Mouse (Mus musculus): ENCODE measurements around the gene Acaca. TPM values are rescaled to one million over a fixed set of nuclear protein-coding genes. Genes with fewer than 3 reads are reported as not detected.

Acaca gene
- 10.6 and 12.1 TPM in 2 replicates for polyA plus RNA-seq (2012; ENCODE audit: low replicate concordance)

DNA sequence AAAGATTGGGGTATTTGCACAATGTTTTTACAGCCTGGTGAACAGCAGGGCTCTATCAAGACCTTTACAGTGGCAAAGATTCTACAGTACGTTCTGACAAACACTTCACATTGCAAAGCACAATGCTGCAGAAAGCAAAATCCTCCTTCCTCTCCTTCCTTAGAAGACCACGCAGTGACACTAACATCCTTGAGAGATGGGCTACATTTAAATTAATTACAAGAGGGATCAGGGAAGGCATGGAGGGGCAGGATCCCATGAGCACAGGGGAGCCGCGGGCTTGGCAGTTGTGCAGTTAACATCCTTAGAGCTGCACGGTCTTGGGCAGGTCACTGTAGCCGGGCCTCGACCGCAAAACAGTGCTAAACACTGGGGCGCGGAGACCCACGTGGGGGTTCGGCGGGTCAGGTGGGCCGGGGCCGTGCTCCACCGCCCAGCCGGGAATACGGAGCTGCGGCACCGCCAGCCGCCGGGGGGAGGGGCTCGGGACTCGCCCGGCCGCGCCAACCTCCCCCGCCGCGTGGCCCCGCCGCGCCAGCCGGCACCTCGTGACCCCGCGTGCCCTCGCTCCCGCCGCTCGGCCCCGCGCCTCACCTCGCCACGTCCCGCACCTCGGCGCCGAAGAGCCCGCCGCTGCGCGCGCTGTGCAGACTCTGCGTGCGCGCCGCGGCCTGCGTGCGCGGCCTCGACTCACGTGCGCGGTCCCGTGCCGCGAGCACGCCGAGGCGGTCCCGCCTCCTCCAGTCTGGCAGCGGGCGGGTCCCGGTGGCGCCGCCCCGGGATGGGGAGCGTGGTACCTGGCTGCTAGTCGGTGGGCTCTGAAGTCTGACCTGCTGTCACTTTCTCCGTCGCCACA is at the start of gene Acaca, which contains the start of gene Tada2a:
Gene Acaca, plus strand, starts transcription at position 730 of the 856 bp plus-strand sequence.
Gene Tada2a, minus strand, starts transcription at position 658 of the 856 bp plus-strand sequence.

DNA sequence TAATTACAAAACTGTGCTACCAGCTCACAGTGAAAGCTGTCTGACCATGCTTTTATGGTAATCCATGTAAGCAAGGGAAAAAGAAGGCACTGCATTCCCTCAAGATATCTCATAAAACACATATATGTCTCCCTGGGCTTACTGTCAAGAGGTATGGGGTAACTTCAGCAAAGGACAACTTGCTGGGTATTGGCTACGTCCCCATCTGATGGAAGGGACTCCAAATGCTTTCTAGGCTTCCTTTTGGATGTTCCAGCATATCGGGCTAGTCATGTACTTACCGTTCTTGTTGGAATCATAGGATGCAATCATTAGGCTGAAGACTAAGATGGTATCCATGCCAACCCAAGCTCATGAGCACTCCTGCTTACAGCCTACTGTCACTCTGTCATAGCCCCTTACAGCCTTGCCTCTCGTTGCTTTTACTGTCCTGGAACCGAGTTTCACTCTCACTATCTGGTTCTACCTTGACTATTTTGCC is 37.6 kb downstream of the Acaca start, which contains the start of gene Gm11437:
Gene Gm11437, minus strand, starts transcription at position 431 of the 481 bp plus-strand sequence.

Other genes starting within 250 kb of the Acaca start
- 0.37 and 2.0 TPM in 2 replicates for gene Ddx52, start 187.6 kb upstream of the Acaca start, polyA plus RNA-seq (2012; ENCODE audit: low replicate concordance)
- 2.5 and 25.9 TPM in 2 replicates for gene Synrg, start 165.2 kb upstream of the Acaca start, polyA plus RNA-seq (2012; ENCODE audit: low replicate concordance)
- 0.59 TPM in 1 of 2 replicates, not detected in the other for gene Dusp14, start 60.4 kb upstream of the Acaca start, polyA plus RNA-seq (2012; ENCODE audit: low replicate concordance)
- gene Tada2a, start 72 bp upstream of the Acaca start, polyA plus RNA-seq (2012; ENCODE audit: low replicate concordance) = 0.43 and 0.73 TPM in 2 replicates
- gene Gm11437, start 37.8 kb downstream of the Acaca start, polyA plus RNA-seq (2012; ENCODE audit: low replicate concordance) = not detected in 2 replicates